Mouse (Mus musculus) forebrain, embryonic 13.5 days (tissue): ENCODE measurements around the gene Fgf11. TPM values are rescaled to one million over a fixed set of nuclear protein-coding genes. Genes with fewer than 3 reads are reported as not detected.

Source experiments
- ATAC-seq: fragments of 200-750 bp; cut with Nextera tagmentation; 2 replicates; pipeline ENCODE4 v1.8.0; 2017
- H3K27ac ChIP-seq: fragments of 300-500 bp; sonication (generic); 2 replicates; pipeline ENCODE4 v1.5.1; 2015; ENCODE audit warnings: inconsistent platforms, mild to moderate bottlenecking, moderate library complexity
- H3K27me3 ChIP-seq: fragments of 300-500 bp; sonication (generic); 2 replicates; pipeline ENCODE4 v1.6.1; 2015; ENCODE audit warnings: mild to moderate bottlenecking, inconsistent platforms
- H3K36me3 ChIP-seq: fragments of 300-500 bp; sonication (generic); 2 replicates; pipeline ENCODE4 v1.6.1; 2015; ENCODE audit warnings: mild to moderate bottlenecking, inconsistent platforms; ENCODE audit not compliant: poor library complexity, severe bottlenecking
- H3K4me1 ChIP-seq: fragments of 300-500 bp; sonication (generic); 2 replicates; pipeline ENCODE4 v1.6.1; 2015; ENCODE audit warnings: inconsistent platforms
- H3K4me2 ChIP-seq: fragments of 300-500 bp; sonication (generic); 2 replicates; pipeline ENCODE4 v1.6.1; 2015; ENCODE audit warnings: inconsistent platforms, mild to moderate bottlenecking, moderate library complexity
- H3K4me3 ChIP-seq: fragments of 300-500 bp; sonication (generic); 2 replicates; pipeline ENCODE4 v1.5.1; 2015; ENCODE audit warnings: mild to moderate bottlenecking, inconsistent platforms
- H3K9ac ChIP-seq: fragments of 300-500 bp; sonication (generic); 2 replicates; pipeline ENCODE4 v1.6.1; 2015; ENCODE audit warnings: mild to moderate bottlenecking, inconsistent platforms
- H3K9me3 ChIP-seq: fragments of 300-500 bp; sonication (generic); replicated peaks from 2 replicates; pipeline ENCODE4 v1.6.1; 2016; ENCODE audit warnings: inconsistent platforms
- WGBS: fragments of 180-500 bp; shearing (Covaris S2); methylation state at CpG from one replicate; pipeline ENCODE4 v1.1.7; 2015; 5-methylcytosine and 5-hydroxymethylcytosine counted together
- polyA plus RNA-seq: library from polyadenylated mRNA; unstranded; fragments of >200 nt; fragmentation: Nextera tagmentation; extraction: Ambion mirVana; gene quantifications from 2 replicates; pipeline ENCODE4 v1.2.1, GENCODE M21; 2015

Gene Fgf11
- polyA plus RNA-seq, 1 experiment from 2014 or later = 3.8 TPM

DNA sequence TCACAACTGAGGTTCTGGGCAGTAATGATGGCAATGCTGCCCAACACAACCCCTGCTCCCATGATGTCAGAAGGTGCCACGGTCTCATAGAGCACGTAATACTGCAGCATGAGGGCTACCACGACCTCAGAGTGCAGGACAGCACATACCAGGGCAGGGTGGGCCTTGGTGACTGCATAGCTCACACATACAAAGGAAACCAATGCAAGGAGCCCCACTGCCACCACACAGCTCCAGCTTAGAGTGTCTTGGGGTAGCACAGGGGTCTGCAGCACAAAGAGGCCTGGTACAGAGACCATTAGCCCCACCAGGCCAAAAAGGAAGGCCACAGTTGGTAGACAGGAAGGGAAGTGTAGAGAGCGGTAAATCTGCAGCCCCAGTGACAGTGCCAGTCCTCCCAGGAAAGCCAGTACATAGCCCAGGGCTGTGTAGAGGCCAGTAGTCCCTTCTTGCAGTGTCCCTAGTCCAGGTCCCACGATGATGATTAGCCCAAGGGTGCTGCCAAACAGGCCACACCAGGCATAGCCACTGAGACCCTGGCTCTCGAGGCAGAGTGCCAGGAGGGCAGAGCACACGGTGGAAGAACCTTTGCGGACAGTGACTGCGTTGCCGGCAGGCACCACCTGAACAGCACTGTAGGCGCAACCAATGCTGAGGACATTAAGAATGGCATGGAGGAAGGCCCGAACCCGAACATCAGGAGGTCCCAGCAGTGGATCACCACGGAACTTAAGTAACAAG is 41.3 kb downstream of the Fgf11 start:
- no peaks in the 10 kb centered on the region for H3K9me3 ChIP-seq
- 80% methylated on average over 14 of the region's 14 CpGs for WGBS
- ATAC-seq = no peak

DNA sequence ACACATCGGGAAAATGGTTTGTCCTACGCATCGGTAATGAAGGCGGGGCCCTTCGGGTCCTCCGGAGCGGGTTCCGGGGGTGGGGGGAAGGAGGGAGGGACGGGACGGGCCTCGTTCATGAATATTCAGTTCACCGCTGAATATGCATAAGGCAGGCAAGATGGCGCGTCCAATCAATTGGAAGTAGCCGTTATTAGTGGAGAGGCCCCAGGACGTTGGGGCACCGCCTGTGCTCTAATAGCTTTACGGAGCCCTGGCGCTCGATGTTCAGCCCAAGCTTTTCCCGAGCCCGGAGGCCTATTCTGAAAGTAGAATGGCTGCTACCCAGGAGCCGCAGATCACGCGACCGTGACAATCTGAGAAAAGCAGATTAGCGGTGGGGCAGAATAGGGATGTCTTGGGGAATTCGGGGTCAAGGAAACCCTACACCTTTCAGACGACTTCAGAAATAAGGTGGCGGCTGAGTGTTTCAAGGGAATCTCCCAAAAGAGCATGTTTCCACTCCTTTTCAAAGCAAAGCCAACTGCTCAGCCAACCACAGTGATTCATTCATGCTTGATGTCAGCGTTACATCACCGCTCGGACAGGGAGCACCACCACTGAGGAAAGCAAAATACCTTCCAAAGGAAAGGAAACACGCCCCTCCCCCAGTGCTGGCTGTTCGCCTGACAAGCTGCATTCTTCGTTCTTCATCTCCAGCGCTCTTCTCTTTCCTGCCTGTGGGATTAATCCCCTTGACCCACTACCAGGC is 42.5 kb downstream of the Fgf11 start:
- Histone ChIP-seq H3K36me3 (no peaks in the 10 kb centered on the region), H3K4me3 (peak overlapping the region; percentile 58), H3K4me2 (peak overlapping the region; percentile 71), H3K27me3 (no peaks in the 10 kb centered on the region), H3K9ac (peak overlapping the region; percentile 87), H3K27ac (peak overlapping the region; percentile 97), H3K9me3 (no peaks in the 10 kb centered on the region), H3K4me1 (peaks cover 50% of the 10 kb centered on the region)
- peak; percentile 87 for ATAC-seq
- WGBS = 0% methylated on average over 37 of the region's 37 CpGs

More for the DNA sequence above, 41.3 kb downstream of the Fgf11 start:
- peaks cover 40% of the 10 kb centered on the region for H3K4me1 ChIP-seq
- H3K27ac ChIP-seq = peak overlapping the region; percentile 97
- H3K9ac ChIP-seq = peak overlapping the region; percentile 87
- H3K4me2 ChIP-seq = peak overlapping the region; percentile 71
- H3K27me3 ChIP-seq = no peaks in the 10 kb centered on the region
- H3K4me3 ChIP-seq = peak overlapping the region; percentile 58
- H3K36me3 ChIP-seq = no peaks in the 10 kb centered on the region

DNA sequence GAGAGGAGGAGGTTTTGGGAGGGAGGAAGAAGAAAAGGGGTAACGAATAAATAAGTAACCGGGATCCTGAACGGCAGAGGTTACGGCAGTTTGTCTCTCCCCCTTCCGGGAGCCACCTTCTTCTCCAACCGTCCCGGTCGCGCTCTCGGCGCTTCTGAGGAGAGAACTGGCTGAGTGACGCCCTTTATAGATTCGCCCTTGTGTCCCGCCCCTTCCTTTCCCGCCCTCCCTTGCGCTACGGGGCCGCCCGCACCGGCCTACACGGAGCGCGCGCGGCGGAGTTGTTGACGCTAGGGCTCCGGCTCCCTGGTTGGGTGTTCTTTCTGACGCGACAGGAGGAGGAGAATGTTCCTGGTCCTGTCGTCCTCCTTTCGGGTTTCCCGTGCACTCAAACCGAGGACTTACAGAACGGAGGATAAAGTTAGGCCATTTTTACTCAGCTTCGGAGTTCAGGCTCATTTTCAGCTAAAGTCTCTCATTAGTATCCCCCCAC is 43.1 kb downstream of the Fgf11 start, which contains the start of gene Polr2a:
Gene Polr2a, minus strand, starts transcription at position 160 of the 493 bp plus-strand sequence.
- Histone ChIP-seq H3K36me3 (no peaks in the 10 kb centered on the region), H3K4me2 (peak within 1 kb of the TSS; percentile 71), H3K27ac (peak within 1 kb of the TSS; percentile 97), H3K27me3 (no peaks in the 10 kb centered on the region), H3K4me1 (peaks cover 56% of the 10 kb centered on the region), H3K9ac (peak within 1 kb of the TSS; percentile 87), H3K9me3 (no peaks in the 10 kb centered on the region), H3K4me3 (peak within 1 kb of the TSS; percentile 58)
- peak; percentile 96 for ATAC-seq
- 1% methylated on average over 33 of the region's 36 CpGs for WGBS

DNA sequence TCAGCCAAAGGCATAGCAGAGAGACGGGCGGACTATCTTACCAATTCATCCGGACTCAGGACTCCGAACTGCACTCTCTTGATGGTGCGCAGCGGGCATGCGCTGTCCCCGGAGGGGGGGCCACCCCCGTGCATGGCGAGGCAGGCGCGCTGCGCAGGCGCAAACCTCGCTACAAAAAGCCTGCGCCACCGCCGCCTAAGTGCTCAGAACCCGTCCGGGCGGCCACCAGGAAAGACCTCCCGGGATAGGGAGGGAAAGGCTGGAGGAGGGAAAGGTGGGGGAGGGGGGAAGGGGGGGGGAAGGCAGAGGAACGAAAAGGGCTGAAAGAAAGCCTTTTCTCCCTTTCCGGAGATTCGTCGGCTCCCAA is 43.6 kb downstream of the Fgf11 start:
- Histone ChIP-seq H3K27ac (peak overlapping the region; percentile 97), H3K4me1 (peaks cover 58% of the 10 kb centered on the region), H3K36me3 (no peaks in the 10 kb centered on the region), H3K27me3 (no peaks in the 10 kb centered on the region), H3K9ac (peak overlapping the region; percentile 87), H3K4me2 (peak overlapping the region; percentile 71), H3K9me3 (no peaks in the 10 kb centered on the region), H3K4me3 (peak overlapping the region; percentile 58)
- WGBS = 0% methylated on average over 24 of the region's 26 CpGs
- peak; percentile 88 for ATAC-seq

DNA sequence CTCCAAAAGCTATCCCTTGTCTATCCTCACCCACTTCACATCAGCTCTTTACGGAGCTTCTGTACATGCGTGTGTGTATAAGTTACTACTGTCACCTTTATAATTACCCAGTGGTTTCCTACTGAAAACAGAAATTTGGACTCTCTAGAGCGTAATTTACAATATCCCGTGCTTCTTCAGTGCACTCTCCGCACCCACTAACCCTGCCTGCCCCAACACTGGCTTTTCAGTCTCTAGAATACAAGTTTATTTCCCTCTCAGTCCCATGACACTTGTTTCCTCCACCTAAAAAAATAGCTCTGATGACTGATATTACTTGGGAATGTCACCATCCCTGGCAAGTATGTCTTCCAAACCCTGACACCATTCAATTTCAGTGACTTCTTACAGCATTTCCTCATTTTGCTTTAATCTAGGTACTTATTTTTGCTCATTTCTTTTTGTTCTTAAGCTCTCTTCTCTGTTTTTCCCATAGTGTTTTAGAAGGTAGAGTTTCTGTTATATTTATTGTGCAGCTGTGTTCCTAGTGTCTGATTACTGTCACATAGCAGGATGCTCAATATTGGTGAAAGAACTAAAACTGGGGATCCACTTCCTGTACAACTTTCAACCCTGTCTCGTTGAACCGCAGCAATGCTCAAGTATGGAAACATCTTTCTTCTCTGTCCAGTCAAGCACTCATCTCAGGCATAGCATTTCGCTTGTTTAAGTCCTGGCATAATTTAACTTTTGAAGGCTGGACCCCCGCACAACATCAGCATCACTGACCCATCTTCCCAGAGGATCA is 44.2 kb downstream of the Fgf11 start:
- Histone ChIP-seq H3K27ac (peak overlapping the region; percentile 97), H3K9me3 (no peaks in the 10 kb centered on the region), H3K4me2 (peak overlapping the region; percentile 71), H3K9ac (peak overlapping the region; percentile 87), H3K36me3 (no peaks in the 10 kb centered on the region), H3K4me3 (peak overlapping the region; percentile 58), H3K27me3 (no peaks in the 10 kb centered on the region), H3K4me1 (peaks cover 64% of the 10 kb centered on the region)
- ATAC-seq = no peak
- 46% methylated on average over 9 of the region's 9 CpGs for WGBS

DNA sequence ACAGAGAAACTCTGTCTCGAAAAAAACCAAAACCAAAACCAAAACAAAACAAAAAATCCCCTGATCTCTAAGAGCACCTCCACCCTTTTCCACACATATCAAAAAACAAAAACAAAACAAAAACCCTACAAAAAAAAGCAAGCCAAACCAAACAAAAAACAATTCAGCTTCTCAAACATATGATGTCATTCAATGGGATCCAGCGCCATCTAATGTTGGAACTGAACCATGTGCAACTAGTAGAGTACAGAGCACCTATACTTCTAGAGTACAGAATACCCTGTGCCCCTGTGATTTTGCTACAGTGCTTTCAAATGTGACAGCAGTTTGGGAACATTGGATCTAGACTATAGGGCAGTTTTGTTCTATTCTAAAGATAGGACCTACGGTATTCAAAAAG is 47.0 kb downstream of the Fgf11 start:
- Histone ChIP-seq H3K27me3 (no peaks in the 10 kb centered on the region), H3K9me3 (no peaks in the 10 kb centered on the region), H3K9ac (0 out of 2 replicates have a peak overlapping the region, but pooled peaks have one; percentile 26), H3K27ac (no peak overlapping the region), H3K36me3 (no peaks in the 10 kb centered on the region), H3K4me3 (peak overlapping the region; percentile 13; the same call in 1 of the 2 replicates), H3K4me1 (peaks cover 62% of the 10 kb centered on the region), H3K4me2 (peak overlapping the region; percentile 71)
- ATAC-seq = no peak
- WGBS = 54% methylated on average over 3 of the region's 3 CpGs

DNA sequence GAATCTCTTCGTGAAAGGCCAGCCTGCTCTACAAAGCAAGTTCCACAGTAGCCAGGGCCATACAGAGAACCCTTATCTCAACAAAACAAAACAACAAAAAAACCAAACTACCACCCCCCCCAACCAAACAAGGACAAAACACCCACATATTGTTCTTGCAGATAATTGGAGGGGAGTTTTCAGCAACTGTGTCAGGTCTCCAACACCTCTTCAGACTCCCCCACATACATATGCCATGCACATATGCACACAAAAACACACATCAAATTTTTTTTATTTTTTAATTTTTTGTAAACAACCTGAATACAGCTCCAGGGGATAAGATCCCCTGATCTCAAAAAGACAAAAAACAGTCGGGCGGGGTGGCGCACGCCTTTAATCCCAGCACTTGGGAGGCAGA is 47.4 kb downstream of the Fgf11 start:
- no peaks in the 10 kb centered on the region for H3K36me3 ChIP-seq
- H3K4me1 ChIP-seq = peaks cover 59% of the 10 kb centered on the region
- 87% methylated on average over 5 of the region's 5 CpGs for WGBS
- H3K27me3 ChIP-seq = no peaks in the 10 kb centered on the region
- no peak overlapping the region for H3K4me3 ChIP-seq
- ATAC-seq = no peak
- no peaks in the 10 kb centered on the region for H3K9me3 ChIP-seq
- H3K4me2 ChIP-seq = peak overlapping the region; percentile 71
- no peak overlapping the region for H3K27ac ChIP-seq
- no peak overlapping the region for H3K9ac ChIP-seq

DNA sequence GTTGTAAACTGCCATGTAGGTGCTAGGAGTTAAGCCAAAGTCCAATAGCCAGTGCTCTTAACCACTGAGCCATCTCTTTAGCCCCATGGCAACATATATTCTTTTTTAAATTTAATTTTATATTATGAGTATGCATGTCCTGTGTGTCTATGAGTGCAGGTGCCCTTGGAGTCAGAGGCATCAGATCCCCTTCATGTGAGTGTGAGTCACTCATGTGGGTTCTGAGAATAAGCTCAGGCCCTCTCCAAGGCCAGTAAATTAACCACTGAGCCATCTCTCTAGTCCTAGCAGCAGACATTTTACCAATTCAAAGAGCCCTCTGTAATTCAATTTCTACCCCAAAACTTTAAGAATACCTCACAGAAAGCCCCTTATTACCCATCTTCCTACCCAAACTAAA is 49.0 kb downstream of the Fgf11 start:
- no peak for ATAC-seq
- H3K9ac ChIP-seq = 0 out of 2 replicates have a peak overlapping the region, but pooled peaks have one; percentile 10

DNA sequence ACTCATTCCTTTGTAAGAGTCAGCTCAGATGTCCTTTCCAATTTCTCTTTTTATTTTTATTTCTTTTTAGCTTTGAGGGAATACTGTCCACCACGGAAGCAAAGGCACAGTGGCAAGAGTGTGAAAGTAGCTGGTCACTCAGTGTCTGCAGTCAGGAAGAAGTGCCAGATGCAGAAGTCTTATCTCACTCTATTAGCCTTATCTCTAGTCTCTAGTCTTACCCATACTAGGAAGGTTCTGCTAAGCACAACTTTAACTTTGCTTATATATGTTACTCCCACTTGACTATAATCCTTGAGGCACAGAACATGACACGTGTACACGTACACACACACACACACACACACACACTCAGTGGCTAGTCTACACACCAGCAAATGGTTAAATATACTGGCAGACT is 50.0 kb downstream of the Fgf11 start:
- H3K4me3 ChIP-seq = no peak overlapping the region
- 88% methylated on average over 3 of the region's 3 CpGs for WGBS
- H3K9ac ChIP-seq = no peak overlapping the region
- H3K36me3 ChIP-seq = peaks cover 14% of the 10 kb centered on the region
- H3K27me3 ChIP-seq = no peaks in the 10 kb centered on the region
- H3K4me2 ChIP-seq = no peak overlapping the region
- no peak for ATAC-seq
- no peak overlapping the region for H3K27ac ChIP-seq
- H3K9me3 ChIP-seq = no peaks in the 10 kb centered on the region
- peaks cover 48% of the 10 kb centered on the region for H3K4me1 ChIP-seq

More for the DNA sequence above, 49.0 kb downstream of the Fgf11 start:
- Histone ChIP-seq H3K36me3 (peaks cover 5% of the 10 kb centered on the region; the same call in 1 of the 2 replicates), H3K9me3 (no peaks in the 10 kb centered on the region), H3K27ac (no peak overlapping the region), H3K4me3 (no peak overlapping the region), H3K4me2 (peak overlapping the region; percentile 7; the same call in 1 of the 2 replicates), H3K27me3 (no peaks in the 10 kb centered on the region), H3K4me1 (peaks cover 59% of the 10 kb centered on the region)
